Mouse (Mus musculus) cerebellum, adult 11-12 months (tissue): ENCODE results near the gene Morn4.
A peak's percentile ranks its signal among the peaks of the same experiment; 100 is the strongest.
"Not testable (repeated sequence)": the region's sequence is repeated elsewhere in the genome, so short reads cannot be mapped to it uniquely, and the experiment has no call there.

Source experiments
- DNase-seq: peaks from one replicate; pipeline ENCODE4 v3.0.0; 2022

The Morn4 gene

DNA sequence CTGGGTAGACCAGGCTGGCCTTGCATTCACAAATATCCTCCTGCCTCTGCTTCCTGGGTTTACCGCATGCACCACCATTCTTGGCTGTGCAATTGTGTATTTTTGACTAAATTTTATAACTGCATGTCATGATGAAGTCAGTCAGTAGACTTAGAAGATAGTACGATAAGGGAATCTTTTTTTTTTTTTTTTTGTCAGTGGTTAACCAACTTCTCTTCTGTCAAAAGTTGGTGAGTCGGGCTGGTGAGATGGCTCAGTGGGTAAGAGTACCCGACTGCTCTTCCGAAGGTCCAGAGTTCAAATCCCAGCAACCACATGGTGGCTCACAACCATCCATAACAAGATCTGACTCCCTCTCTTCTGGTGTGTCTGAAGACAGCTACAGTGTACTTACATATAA, 4.5 kb downstream of the Morn4 start:
- DNase-seq: not testable (repeated sequence)

DNA sequence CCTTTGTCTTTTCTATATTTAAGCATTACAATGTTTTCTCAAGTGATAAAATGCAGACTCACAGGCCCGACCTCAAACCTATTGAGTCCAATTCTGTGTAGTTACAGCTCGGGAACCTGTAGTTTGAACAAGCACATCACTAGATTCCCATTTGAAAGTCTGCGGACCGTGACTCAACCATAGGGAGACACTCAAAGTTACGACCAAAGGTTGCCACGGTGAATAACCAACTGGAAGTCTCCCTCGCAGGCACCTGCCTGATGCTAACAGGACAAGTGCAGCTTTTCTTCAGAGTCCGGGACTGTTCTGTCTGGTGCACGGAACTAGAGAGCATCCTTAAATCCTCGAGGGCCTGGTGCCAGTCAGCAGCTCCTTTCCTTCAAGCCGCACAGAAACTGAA, 5.7 kb downstream of the Morn4 start:
- no peak for DNase-seq

DNA sequence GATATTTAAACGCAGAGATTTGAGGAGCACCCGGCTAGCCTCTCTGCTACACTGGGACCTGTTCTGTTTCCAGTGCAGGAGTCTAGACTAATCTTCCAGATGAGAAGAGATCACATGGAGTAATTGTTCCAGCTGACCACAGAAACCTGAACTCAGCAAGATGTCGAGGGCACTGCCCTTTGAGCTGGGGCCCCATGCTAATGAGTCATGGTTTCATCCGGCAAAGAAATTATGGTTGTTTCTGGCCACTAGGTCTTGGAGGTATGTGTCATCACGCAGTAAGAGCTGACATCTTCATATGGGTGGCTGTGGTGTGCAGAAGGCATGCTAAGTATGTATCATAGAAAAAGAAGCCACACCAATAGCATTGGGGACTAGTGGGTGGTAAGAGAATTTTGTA, 6.2 kb downstream of the Morn4 start:
- no peak for DNase-seq

DNA sequence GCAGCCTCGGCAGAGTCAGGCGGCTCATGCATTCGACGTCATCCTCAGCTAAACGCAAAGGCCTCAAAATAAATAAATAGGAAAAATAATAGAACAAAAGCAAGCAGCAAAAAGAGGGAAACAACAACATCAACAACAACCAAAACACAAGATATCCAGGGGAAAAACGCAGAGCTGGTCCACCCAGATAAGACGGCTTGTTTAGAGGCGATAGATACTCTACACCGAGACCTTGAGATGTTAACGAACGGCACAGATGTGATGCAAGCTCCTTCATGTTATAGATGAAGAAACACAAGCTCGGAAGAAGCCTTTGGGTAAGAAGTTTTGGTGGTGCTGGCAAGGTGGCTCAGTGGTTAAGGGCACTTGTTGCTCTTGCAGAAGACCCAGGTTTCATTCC, 7.2 kb downstream of the Morn4 start:
- DNase-seq: no peak

DNA sequence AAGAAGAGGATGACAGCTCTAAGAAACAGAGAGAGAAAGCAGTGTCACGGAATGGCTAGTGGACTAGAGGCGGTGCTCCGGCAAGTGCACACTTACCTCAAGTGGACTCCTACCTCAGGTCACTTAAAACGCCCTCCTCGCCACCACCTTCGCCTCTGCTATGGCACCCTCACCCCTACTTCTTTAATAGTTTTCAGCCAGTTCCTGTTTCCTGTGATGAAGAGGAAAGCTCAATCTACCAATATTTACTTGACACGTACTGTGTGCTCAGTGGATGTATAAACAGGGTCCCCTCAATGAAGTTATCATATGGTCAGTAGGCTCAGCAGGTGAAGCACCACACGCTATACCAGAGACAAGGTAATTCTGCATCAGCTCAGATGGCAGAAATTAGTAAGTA, 7.6 kb downstream of the Morn4 start:
- DNase-seq: no peak

DNA sequence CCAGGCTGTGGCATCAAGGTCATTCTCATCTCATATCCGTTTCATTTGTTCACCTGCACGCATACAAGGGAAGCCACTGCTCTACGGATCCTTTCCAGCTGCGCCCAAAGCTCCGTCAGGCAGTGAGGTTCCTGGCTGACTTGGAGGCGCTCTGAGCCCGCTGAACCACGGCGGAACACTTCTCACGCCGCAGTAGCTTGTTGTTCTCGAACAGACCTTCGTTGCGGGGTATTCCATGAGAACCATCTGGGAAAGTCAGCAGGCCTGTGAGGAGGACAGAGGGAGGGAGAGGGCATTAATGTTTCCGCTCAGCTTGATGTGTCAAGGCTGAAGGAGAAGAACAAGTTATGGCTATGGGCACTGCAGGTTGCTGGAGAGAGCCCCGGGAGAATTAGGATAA, 10.2 kb downstream of the Morn4 start:
- no peak for DNase-seq

DNA sequence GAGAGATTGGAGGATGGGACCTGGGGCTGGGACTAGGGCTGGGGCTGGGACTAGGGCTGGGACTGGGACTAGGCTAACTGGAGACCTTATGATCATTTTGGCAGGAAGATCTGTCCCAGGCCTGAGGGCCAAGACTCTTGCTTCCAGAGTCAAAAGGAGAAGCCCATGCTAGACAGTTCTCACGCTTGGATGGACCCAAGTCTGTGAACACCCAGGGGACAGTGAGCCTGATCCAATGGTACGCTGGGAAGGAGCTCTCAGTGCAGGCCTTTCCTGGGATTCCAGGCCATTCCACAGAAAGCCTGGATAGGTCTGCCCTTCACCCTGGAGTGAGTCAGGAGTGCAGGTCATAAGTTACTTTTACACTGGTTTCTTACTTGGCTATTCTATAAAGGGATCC, 11.1 kb downstream of the Morn4 start:
- DNase-seq: no peak

DNA sequence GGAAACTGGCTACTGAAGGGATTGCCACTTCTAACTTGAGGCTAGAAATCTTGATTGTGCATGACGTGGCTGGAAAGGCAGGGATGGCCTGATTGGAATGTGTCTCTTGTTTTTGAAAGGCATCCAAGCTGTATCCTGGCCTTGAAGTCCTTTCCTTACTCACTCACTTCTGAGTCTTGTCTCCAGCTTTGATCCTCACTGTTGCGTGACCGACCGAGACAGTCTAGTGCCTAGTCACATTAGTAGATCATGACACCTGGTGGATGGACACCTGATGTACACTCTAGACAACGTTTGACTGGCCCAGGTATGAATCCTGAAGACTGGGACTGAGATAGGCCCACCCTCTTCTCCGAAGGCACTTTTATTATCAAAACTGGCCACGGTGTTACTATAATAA, 13.4 kb downstream of the Morn4 start:
- no peak for DNase-seq

DNA sequence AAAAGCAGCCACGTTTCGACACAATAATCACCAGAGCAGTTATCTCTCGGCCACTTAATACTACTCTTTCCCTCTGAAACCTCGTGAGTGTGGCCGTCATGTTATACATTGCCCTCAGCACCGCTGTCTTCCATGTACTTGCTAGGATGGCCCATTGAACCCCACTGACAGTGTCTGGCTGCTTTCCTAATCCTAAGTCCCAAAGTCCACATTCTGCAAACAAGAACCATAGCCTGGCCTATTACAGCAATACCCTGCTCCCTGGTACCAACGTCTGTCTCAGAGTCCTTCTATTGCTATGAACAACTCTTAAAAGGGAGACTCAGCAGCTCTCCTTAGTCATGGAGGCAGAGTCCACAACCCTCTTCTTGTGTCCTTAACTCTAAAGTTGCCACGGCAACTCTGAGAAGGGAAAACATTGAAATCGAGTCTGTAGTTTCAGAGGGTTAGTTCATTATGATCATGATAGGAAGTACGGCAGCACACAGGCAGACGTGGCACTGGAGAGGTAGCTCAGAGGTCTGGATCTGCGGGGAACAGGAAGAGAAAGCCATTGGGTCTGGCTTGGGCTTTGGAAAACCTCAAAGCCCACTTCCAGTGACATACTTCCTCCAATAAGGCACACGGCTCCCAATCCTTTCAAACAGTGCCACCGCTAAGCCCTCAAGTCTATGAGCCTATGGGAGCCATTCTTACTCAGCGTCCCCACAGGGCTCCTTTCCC, 14.1 kb downstream of the Morn4 start:
- DNase-seq: no peak

DNA sequence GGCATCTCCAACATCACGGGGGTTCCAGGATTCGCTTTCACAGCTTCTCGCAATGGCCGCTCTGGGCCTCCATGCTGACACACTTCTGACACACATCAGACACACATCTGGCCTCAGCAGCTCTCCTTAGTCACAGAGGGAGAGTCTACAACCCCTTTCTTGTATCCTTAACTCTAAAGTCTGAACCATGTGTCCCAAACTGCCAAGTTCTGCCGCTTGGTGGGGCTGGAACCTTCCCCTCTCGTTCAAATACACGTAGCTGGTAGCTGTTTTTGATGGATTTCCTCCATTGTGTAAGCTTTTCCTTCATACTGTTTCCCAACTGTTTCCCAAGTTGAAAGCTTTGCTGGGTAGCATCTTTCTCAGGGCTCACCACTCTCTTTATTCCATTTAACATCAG, 14.9 kb downstream of the Morn4 start:
- no peak for DNase-seq

DNA sequence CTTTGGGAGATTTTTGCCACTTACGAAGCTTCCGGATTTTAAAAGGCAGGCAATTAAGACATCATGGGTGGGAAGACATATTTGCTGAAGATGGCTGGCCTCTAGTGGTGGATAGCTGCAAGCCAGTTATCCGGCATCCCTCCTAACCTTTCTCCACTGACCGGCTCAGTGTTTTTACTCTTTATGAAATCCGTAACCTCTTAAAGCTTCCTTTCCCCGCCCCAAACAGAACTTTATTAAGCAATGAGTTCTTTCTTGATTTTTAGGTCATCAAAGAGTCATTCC, 17.0 kb downstream of the Morn4 start:
- no peak for DNase-seq

DNA sequence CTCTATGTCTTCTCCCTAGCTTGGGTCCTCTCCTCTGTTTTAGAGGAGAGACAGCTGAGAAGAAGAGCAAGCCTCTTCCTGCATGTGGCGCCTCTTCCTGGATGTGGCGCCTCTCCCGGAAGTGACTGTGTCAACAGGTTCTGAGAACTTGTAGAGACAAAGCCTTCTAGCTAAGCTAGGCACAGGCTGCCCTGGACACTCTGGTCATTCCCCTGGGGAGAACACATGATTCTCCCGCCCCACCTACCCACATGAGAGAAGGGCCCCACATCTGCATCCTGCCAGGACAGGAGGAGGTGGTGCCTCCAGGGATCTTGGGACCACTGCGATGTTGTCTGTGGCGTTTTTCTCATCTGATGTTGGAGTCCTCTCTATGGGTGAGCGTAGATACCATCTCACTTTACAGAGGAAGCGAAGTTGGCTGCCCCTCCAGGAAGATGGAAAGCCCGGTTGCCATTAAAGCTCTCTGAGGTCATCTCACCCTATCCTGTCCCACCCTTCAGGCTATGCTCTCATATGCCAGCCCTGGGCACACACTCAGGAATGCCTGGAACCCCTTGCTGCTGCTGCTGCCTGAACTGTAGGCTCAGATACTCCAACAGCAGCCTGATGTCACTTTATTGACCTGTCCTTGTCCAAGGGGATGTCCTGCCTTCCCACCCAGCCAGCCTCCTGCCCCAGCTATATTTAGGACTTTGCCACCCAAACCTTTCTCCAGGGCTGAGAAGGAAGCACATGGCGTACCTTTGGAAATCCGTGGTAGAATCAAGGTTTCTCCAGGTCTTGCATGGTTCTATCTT, 17.5 kb downstream of the Morn4 start:
- DNase-seq: no peak

DNA sequence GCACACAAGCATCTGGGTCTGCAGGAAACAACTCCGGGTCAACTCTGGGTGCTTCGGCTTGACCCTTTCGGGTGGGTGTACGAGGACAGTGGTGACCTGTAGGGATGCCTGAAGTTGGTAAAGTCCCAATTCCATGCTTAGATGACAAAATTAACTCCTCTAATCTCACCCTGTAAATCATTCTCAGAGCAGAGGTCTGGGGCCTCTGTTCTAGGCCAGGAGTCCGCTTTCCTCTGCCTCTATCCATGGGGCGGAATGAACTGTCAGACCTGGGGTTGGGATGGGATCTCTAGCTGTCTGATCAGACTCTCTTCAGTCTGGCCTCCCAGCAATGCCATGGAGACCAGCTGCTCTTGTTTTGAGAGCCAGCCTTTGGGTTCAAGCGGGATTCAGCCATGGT, 24.7 kb downstream of the Morn4 start:
- no peak for DNase-seq

DNA sequence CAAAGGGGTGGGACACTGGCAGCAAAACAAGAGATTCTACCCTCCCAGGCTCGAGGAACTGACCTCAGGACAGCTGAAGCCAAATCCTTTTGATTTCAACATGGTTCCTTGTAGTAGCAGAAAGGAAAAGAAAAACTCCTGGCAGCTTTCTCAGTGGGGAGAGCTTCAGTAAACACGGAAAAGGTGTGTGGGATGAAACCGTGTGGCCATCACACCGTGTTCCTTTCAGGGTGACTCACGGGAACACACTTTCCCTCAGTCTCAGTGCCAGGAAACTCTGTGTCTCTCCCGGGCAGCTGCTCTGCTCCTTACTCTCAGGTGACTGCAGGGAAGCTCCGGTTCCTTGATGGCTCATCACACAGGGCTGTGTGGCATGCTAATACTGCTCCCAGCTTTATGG, 27.7 kb downstream of the Morn4 start:
- no peak for DNase-seq

DNA sequence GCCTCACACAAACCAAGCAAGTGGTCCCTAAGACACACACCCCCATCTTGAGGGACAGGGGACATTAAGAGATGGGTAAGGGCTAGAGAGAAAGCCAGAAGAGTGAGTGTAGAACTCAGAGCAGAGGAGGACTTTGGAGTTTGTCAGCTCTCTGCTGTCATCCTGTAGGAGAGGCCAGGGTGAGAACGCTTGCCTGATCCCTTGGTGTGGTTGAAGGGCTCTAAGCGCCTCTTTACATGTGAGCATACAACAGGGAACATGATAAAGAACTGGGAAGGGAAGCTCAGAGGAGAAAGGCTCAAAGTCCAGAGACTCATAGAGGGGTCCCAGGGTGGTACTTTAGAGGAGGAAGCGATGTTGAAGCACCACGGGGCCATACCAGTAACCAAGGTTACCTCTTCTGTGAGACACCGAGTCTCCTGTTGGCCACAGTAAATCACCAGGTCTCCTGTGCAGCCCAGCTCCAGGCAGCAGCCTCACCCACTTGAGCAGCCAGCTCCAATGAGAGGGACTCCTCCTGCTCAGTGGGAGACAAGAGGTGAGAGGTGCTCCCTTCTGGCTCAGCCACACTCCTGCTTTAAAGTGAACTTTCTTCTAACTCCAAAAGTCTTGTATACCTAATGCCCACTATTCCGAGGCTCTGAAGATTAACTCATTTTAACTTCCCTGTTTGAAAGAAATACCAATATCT, 29.3 kb downstream of the Morn4 start:
- no peak for DNase-seq

DNA sequence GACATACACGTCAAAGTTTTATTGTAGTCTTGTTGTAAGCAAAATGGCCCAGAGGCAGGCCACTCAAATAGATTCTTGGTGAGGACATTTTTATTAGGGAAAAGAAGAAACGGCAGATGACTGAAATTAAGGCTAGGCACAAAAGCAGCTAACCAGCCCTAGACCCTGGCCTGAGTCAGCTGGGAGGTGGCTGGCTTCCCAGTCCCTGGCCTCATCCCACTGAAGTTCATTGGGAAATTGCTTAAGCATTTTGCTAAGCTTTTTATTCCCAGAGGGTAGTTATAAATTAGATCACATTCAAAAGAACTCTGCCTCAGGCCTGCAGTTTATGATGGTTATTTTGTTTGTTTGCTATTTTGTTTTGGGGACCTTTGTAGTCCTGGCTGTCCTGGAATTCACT, 30.3 kb downstream of the Morn4 start:
- no peak for DNase-seq

DNA sequence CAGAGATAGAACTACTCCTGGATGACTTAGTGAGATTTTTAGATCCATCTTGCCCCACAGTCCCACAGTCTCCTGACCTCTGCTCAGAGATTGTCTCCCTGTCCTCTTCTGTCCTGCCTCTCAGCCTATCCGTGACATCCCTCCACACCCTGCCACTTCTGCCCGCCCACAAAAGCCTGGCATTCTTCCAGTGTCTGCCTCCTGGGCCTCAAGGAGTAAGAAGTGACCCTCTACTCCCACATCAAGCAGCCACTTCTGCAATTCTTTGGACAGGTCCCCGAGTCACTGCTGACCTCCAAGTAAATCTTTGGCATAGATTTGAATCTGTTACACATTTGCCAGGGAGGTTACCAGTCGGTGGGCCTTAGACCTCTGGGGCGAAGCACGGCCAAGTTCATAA, 31.9 kb downstream of the Morn4 start:
- no peak for DNase-seq

DNA sequence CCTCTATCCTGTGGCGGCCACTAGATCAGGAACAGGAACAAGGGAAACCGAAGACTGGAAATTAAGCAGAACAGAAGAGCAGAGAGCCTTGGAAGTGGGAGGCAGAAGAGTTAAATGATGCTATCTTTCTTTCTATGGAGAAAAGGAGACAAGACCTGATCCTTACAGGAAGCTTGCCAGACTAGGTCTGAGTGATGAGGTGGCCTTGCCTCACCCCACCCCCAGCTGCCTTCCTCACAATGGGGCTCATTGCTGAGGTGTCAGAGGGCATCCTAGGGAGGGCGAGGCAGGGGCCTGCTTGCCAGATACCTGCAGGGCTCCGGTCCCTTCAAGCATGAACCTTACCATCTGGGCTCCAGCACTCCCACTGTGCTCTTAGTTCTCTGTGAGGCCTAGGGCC, 34.2 kb downstream of the Morn4 start, which contains the start of gene 4933411K16Rik:
Gene 4933411K16Rik, plus strand, starts transcription at position 301 of the 400 bp plus-strand sequence.
- no peak for DNase-seq

DNA sequence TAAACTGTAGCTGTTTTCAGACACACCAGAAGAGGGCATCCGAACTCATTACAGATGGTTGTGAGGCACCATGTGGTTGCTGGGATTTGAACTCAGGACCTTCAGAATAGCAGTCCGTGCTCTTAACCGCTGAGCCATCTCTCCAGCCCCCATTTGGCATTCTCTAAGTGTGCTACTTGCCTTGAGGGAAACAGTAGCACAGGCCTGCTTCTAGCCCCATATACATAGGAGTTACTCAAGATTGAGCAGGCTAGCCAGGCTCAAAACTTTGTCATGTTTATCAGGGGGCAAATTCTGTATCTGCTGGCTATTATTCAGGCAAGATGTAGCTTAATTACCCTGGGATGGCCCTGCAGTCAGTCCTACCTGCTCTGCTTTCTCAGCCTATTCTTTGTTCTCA, 34.8 kb downstream of the Morn4 start:
- no peak for DNase-seq

DNA sequence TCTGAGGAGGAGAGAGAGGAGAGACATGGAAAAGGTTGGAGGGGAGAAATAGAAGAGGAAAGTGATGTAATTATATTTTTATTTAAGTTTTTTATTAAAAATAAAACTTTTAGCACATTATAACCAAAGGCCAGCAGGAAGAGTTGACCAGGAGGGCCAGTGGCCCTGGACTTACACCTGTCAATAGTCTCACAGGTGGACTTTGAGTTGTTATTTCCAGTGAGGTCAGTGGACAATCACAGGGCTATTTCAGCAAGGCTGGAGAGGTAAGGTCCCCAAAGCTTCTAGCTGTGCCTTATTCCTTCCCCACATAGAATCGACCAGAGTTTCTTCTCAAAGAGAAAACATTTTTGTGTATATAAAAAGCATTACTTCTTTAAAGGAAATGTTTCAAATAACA, 35.9 kb downstream of the Morn4 start:
- DNase-seq: no peak

DNA sequence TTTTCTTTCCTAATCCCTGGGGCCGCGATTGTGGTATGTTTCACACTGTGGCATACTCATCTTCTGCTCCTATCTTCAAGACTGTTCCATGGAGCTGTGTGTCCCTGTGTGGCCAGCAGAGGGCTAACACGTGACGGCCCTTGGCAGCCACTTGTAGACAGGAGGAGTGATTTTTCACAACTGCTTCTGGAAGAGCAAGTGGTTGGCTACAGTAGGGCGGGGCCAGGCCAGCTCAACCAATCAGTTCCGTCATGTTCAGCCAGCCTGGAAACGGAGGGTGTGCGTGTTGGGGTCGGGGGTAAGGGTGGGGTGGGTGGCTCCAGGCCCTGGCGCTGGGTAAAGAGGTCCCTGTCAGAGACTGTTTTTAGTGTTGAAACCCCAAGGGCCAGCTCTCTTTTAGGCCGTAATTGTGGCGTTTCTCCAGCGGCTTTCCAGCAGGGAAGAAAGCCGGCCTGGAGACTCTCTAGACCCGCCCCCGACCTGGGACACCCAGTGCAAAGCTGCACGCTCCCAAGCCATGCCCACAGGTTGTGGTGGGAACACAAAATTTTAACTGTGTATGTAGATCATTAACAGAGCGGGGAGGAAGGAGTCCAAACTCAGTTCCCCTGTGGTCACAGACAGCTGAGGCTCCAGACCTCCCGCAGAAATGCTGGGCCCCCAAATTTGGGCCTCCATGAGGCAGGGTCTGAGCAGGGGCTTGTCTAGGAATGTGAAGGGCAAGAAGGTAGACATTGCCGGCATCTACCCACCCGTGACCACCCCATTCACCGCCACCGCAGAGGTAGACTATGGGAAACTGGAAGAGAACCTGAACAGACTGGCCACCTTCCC, 40.7 kb downstream of the Morn4 start, which contains the start of gene Hoga1:
Gene Hoga1, plus strand, starts transcription at position 342 of the 834 bp plus-strand sequence.
- DNase-seq: peak; percentile 60

DNA sequence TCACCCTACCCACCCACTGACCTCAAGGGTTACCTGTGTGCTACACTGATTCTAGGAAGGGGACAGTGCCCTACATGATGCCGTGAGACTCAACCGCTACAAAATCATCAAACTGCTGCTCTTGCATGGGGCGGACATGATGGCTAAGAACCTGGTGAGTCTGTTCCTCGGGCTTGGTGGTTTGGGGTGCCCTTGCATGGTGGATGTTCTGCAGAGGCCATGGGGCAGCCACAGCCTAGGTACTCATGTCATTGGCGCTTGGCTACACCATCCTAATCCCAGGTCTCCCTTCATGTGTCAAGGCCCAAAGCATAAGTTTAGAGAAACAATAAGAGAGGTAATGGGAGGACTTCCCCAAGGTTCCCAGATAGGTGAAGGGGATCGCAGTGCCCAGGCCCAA, 42.2 kb downstream of the Morn4 start:
- DNase-seq: no peak

DNA sequence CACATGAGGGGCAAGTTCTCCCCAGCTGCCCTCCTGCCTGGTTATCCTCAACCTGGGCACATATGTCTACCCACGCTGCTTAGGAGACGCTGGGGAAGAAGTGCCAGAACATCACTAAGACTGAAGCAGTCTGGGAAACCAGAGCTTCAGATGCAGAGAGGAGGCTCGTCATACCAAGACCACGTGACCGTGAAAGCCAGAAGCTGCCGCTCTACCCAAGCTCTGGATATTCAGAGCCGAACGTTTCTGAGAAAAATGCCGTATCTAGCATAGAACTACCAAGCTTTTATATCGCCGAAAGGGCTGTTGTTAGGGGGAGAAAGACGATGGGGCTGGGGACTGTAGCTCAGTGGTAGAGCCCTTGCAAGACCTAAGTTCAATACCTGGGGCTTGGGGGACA, 47.8 kb downstream of the Morn4 start:
- no peak for DNase-seq
